Mouse (Mus musculus) neutrophil, adult 5-6 weeks (primary cell): Measurements from ENCODE around the gene Ssr2. TPM values are rescaled to one million over a fixed set of nuclear protein-coding genes. Genes with fewer than 3 reads are reported as not detected.
A peak's percentile ranks its signal among the peaks of the same experiment; 100 is the strongest.

Experiments used
- ATAC-seq: fragments of 151-379, 151-347 bp; 2 replicates; pipeline ENCODE4 v1.8.0; 2017; ENCODE audit warnings: mild to moderate bottlenecking, moderate TSS enrichment; ENCODE audit not compliant: insufficient number of reproducible peaks, poor library complexity, low FRiP score, severe bottlenecking; ENCODE audit errors: extremely low read depth
- total RNA-seq: library from RNA; stranded (forward); fragments of 200-1000 nt; gene quantifications from 2 replicates; pipeline ENCODE4 v1.2.3, GENCODE M21; 2017

Ssr2 gene
- total RNA-seq, 1 experiment from 2014 or later, result 21.5 TPM

- ATAC-seq, result no peak
Measured at GRCm38 (mm10) chr3:88619113-88620097, 43.7 kb downstream of the Ssr2 start.

GRCm38 (mm10) chr3:88620146-88620991 lies 44.7 kb downstream of the Ssr2 start:
- ATAC-seq, result no peak

GRCm38 (mm10) chr3:88620992-88621536 lies 45.4 kb downstream of the Ssr2 start:
- peak; percentile 84 for ATAC-seq

- ATAC-seq, result no peak
Measured at GRCm38 (mm10) chr3:88621537-88622112, 45.9 kb downstream of the Ssr2 start.

GRCm38 (mm10) chr3:88622113-88622940 lies 46.7 kb downstream of the Ssr2 start:
- ATAC-seq, result no peak

GRCm38 (mm10) chr3:88622941-88623345 lies 47.3 kb downstream of the Ssr2 start:
- ATAC-seq, result no peak

GRCm38 (mm10) chr3:88623346-88624135 lies 47.9 kb downstream of the Ssr2 start:
- ATAC-seq, result no peak

- ATAC-seq, result no peak
Measured at GRCm38 (mm10) chr3:88624324-88624723, 48.6 kb downstream of the Ssr2 start.

- ATAC-seq, result no peak
Measured at GRCm38 (mm10) chr3:88624951-88625350, 49.3 kb downstream of the Ssr2 start.

- ATAC-seq, result no peak
Measured at GRCm38 (mm10) chr3:88625531-88625930, 49.9 kb downstream of the Ssr2 start.

- no peak for ATAC-seq
Measured at GRCm38 (mm10) chr3:88626316-88626715, 50.6 kb downstream of the Ssr2 start.

GRCm38 (mm10) chr3:88627114-88627513 lies 51.4 kb downstream of the Ssr2 start:
- no peak for ATAC-seq

- ATAC-seq, result peak; percentile 39
Measured at GRCm38 (mm10) chr3:88627535-88627934, 51.9 kb downstream of the Ssr2 start.

GRCm38 (mm10) chr3:88628766-88629165 lies 53.1 kb downstream of the Ssr2 start:
- no peak for ATAC-seq

GRCm38 (mm10) chr3:88629244-88629643 lies 53.6 kb downstream of the Ssr2 start:
- ATAC-seq, result no peak

GRCm38 (mm10) chr3:88630018-88630417 lies 54.3 kb downstream of the Ssr2 start:
- ATAC-seq, result no peak

- ATAC-seq, result no peak
Measured at GRCm38 (mm10) chr3:88630849-88631341, 55.2 kb downstream of the Ssr2 start.
